Mouse (Mus musculus) hindbrain, embryonic 16.5 days (tissue): ENCODE results near the gene Tfr2. TPM values are rescaled to one million over a fixed set of nuclear protein-coding genes. Genes with fewer than 3 reads are reported as not detected.
A peak's percentile ranks its signal among the peaks of the same experiment; 100 is the strongest.

Source experiments
- ATAC-seq: fragments of 200-750 bp; cut with Nextera tagmentation; 2 replicates; pipeline ENCODE4 v1.8.0; 2017; ENCODE audit warnings: moderate TSS enrichment, moderate library complexity
- H3K27ac ChIP-seq: fragments of 300-500 bp; sonication (generic); 2 replicates; pipeline ENCODE4 v1.5.1; 2014; ENCODE audit warnings: low read depth, mild to moderate bottlenecking, control low read depth, low read length, moderate library complexity
- H3K27me3 ChIP-seq: fragments of 300-500 bp; sonication (generic); replicated peaks from 2 replicates; pipeline ENCODE4 v1.6.1; 2014; ENCODE audit warnings: low read length; ENCODE audit not compliant: control insufficient read depth, insufficient read depth
- H3K36me3 ChIP-seq: fragments of 300-500 bp; sonication (generic); 2 replicates; pipeline ENCODE4 v1.6.1; 2014; ENCODE audit warnings: mild to moderate bottlenecking, low read length, moderate library complexity, mixed read lengths; ENCODE audit not compliant: control insufficient read depth, insufficient read depth
- H3K4me1 ChIP-seq: fragments of 300-500 bp; sonication (generic); 2 replicates; pipeline ENCODE4 v1.6.1; 2014; ENCODE audit warnings: low read depth, low read length; ENCODE audit not compliant: control insufficient read depth, insufficient read depth
- H3K4me2 ChIP-seq: fragments of 300-500 bp; sonication (generic); 2 replicates; pipeline ENCODE4 v1.6.1; 2014; ENCODE audit warnings: mild to moderate bottlenecking, low read length, control low read depth, moderate library complexity
- H3K4me3 ChIP-seq: fragments of 300-500 bp; sonication (generic); 2 replicates; pipeline ENCODE4 v1.5.1; 2014; ENCODE audit warnings: mild to moderate bottlenecking, low read length, control low read depth, moderate library complexity
- H3K9ac ChIP-seq: fragments of 300-500 bp; sonication (generic); 2 replicates; pipeline ENCODE4 v1.6.1; 2014; ENCODE audit warnings: low read depth, mild to moderate bottlenecking, control low read depth, low read length, moderate library complexity
- H3K9me3 ChIP-seq: fragments of 300-500 bp; sonication (generic); 2 replicates; pipeline ENCODE4 v1.6.1; 2014; ENCODE audit warnings: mild to moderate bottlenecking, low read length, moderate library complexity; ENCODE audit not compliant: control insufficient read depth
- WGBS: fragments of 180-500 bp; shearing (Covaris S2); extraction: QIAGEN DNeasy Blood & Tissue Kit; methylation state at CpG from one replicate; pipeline ENCODE4 v1.1.7; 2014; 5-methylcytosine and 5-hydroxymethylcytosine counted together
- polyA plus RNA-seq: library from polyadenylated mRNA; unstranded; fragments of >200 nt; fragmentation: Nextera tagmentation; extraction: Ambion mirVana; gene quantifications from 2 replicates; pipeline ENCODE4 v1.2.1, GENCODE M21; 2015

Tfr2 gene
- polyA plus RNA-seq, 1 experiment from 2014 or later: 8.4 TPM

DNA sequence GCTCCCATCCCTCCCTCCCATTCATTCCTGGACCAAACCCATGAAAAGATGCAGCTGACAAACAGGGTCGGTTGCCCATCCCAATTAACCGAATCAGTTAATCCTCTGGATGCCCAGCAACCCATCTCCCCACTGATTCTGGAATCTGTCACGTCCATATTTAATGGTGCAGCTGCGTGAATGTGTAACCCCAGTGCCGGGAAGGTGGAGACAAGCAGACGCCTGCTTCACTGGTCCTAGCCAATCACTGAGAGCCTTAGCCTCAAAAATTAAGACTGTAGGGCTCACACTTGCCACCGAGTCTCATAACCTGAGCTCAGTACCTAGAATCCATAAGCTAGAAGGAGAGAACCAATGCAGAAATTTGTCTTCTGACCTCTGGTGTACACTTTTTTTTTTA, 26.3 kb downstream of the Tfr2 start:
- Histone ChIP-seq H3K9me3 (no peaks in the 10 kb centered on the region), H3K36me3 (peaks cover 2% of the 10 kb centered on the region), H3K27ac (no peak overlapping the region), H3K27me3 (no peaks in the 10 kb centered on the region), H3K4me1 (peaks cover 13% of the 10 kb centered on the region), H3K4me2 (no peak overlapping the region), H3K9ac (no peak overlapping the region), H3K4me3 (no peak overlapping the region)
- 71% methylated on average over 7 of the region's 7 CpGs for WGBS
- ATAC-seq: no peak

DNA sequence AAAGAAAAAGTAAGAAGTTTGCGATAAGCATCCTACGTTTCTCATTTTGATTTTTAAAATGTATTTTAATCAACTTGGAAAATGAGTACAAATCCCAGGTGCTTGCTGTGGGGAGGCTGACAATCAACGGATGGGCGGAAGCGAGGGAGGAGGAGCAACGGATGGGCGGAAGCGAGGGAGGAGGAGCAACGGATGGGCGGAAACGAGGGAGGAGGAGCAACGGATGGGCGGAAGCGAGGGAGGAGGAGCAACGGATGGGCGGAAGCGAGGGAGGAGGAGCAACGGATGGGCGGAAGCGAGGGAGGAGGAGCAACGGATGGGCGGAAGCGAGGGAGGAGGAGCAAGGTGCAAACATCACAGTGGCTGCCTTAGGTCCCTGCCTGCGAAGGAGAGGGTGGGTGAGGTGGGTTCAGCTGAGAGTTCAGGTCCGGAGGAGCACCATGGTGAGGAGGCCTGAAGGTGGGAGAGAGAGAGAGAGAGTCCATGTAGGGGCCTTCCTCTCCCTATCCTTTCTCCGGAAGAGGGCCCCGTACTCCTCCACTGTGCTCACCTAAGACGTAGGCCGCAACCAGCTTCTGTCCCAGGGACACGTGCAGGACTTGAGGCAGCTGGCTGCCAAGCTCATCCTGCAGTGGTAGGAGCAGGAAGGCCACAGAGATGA, 27.1 kb downstream of the Tfr2 start:
- Histone ChIP-seq H3K4me2 (peak overlapping the region; percentile 38), H3K27me3 (no peaks in the 10 kb centered on the region), H3K4me1 (peaks cover 16% of the 10 kb centered on the region), H3K27ac (no peak overlapping the region), H3K36me3 (peaks cover 2% of the 10 kb centered on the region), H3K9ac (no peak overlapping the region; the same call in 1 of the 2 replicates), H3K4me3 (peak overlapping the region; percentile 14; the same call in 1 of the 2 replicates), H3K9me3 (no peaks in the 10 kb centered on the region)
- WGBS: 41% methylated on average over 30 of the region's 30 CpGs
- ATAC-seq: no peak

DNA sequence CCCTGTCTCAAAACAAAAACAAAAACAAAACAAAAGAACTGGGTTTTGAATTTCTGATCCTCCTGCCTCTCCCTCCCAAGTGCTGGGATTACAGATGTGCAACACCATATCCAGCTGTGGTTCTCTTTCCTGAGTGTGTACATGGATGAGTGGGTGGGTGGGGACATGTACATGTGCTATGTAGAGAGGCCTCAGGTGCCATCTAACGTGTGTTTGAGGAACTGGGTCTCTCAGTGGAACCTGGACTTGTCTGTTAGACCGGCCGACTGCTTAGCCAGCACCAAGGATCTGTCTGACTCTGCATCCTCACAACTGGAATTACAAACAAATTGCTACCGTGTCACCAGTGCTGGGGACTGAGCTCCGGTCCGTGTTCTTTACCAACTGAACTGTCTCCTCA, 28.0 kb downstream of the Tfr2 start:
- no peak overlapping the region for H3K9ac ChIP-seq
- H3K27me3 ChIP-seq: no peaks in the 10 kb centered on the region
- no peaks in the 10 kb centered on the region for H3K9me3 ChIP-seq
- 96% methylated on average over 6 of the region's 6 CpGs for WGBS
- H3K4me3 ChIP-seq: no peak overlapping the region
- no peak for ATAC-seq
- H3K36me3 ChIP-seq: peaks cover 2% of the 10 kb centered on the region
- H3K4me1 ChIP-seq: peaks cover 16% of the 10 kb centered on the region
- H3K27ac ChIP-seq: no peak overlapping the region
- no peak overlapping the region for H3K4me2 ChIP-seq

DNA sequence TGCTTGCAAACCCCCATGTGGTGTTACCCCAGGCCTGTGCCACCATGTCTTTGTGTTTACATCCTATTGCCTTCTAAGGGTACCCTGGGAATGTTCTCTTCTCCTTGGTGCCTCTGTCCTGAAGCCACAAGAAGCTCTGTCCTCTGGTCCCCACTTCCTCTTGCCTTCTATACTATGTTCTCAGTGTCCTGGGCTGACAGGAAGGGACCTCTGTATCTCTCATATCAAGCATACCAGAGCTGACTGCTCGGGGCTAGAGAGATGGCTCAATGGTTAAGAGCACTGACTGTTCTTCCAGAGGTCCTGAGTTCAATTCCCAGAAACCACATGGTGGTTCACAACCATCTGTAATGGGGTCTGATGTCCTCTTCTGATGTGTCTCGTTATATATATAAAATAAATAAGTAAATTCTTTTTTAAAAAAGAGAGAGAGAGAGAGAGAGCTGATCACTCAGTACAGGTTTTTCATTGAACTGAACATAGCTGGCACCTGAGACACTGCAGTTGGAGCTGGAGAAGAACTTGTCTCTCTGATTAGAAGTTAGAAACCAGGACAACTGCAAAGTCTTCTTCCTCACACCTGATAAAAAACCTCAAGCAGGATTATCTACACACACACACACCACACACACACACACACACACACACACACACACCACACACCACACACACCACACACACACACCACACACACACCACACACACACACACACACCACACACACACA, 28.6 kb downstream of the Tfr2 start:
- no peak overlapping the region for H3K9ac ChIP-seq
- H3K9me3 ChIP-seq: no peaks in the 10 kb centered on the region
- H3K4me2 ChIP-seq: no peak overlapping the region
- no peak overlapping the region for H3K4me3 ChIP-seq
- peaks cover 16% of the 10 kb centered on the region for H3K4me1 ChIP-seq
- H3K27me3 ChIP-seq: no peaks in the 10 kb centered on the region
- 96% methylated on average over 2 of the region's 2 CpGs for WGBS
- ATAC-seq: no peak
- peaks cover 2% of the 10 kb centered on the region for H3K36me3 ChIP-seq
- H3K27ac ChIP-seq: no peak overlapping the region

DNA sequence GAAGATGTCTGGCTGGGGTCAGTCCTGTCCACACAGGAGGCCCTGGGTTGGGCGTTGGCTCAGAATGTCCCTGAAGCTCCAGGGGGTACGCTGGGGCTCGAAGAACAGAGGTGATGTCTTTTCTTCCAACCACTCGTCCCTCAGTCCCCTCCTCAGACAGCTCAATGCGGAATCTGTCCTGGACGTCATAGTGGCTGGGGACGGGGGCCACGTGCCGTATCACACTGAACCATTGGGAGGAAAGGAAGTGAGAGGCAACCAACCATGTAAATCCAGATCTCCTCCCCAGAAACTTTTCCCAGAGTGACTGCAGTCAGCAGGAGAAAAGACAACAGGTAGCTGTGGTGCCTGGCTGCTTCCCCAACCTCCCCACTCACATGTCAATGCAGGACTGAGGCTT, 30.0 kb downstream of the Tfr2 start:
- Histone ChIP-seq H3K9ac (peak overlapping the region; percentile 86), H3K27ac (no peak overlapping the region), H3K4me3 (peak overlapping the region; percentile 63), H3K27me3 (no peaks in the 10 kb centered on the region), H3K4me1 (peaks cover 16% of the 10 kb centered on the region), H3K9me3 (no peaks in the 10 kb centered on the region), H3K36me3 (peaks cover 2% of the 10 kb centered on the region), H3K4me2 (peak overlapping the region; percentile 86)
- 56% methylated on average over 9 of the region's 9 CpGs for WGBS
- no peak for ATAC-seq

DNA sequence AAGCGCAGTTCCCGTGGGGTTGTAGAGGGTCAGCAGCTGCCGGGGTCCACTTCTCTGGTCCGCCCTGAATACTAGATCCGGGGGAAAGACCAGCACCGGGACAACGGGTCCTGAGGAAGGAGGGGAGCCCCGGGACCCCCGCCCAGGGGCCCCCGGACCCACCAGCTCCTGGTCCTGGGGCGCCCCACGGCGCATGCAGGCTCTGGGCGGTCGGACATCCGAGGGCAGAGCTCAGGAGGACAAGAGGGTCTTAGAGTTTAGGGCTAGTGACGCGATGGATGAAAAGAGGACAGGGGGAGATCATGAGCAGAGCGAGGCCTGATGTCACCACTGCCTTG, 30.6 kb downstream of the Tfr2 start:
- Histone ChIP-seq H3K27me3 (no peaks in the 10 kb centered on the region), H3K27ac (peak overlapping the region; percentile 27; the same call in 1 of the 2 replicates), H3K36me3 (peaks cover 2% of the 10 kb centered on the region; the same call in 1 of the 2 replicates), H3K9me3 (no peaks in the 10 kb centered on the region), H3K4me3 (peak overlapping the region; percentile 63), H3K4me2 (peak overlapping the region; percentile 86), H3K9ac (peak overlapping the region; percentile 86), H3K4me1 (peaks cover 16% of the 10 kb centered on the region)
- ATAC-seq: peak; percentile 13
- WGBS: 4% methylated on average over 19 of the region's 19 CpGs

DNA sequence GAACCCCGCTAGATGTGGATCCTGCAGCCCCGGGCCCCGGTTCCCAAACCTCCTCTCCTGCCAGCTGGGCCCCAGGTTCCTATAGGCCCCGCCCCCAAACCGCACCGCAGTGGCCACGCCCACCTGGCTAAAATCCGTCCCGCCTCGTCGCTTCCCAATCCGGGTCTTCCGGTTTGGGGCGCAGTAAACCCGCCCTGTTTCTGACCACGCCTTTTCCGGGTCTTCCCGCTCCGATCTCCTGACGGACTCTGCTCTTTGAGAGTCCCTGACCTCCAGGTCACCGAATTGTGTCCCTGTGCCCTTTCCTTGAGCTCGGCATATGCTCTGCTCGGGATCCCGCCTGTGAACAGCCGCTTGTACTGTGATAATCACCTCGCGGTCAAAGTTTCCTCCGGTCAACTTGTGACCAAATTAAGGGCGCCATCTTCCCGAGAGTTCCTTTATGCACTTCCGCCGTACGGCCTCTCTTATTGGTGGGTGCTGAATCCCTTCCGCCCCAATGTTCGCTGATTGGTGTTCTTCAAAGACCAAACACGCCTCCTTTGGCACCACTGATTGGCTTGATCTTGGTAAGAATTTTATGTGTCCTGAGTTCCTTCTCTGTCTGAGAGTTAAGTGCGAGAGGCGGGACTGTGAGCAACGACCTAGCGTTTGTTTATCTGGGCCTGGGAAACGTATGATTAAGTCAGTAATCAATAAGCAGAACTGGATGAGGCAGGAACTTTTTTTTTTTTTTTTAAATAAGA, 31.2 kb downstream of the Tfr2 start, which contains the start of gene Mospd3:
Gene Mospd3, minus strand, starts transcription at position 440 of the 746 bp plus-strand sequence.
- H3K27me3 ChIP-seq: no peaks in the 10 kb centered on the region
- peak within 1 kb of the TSS; percentile 86 for H3K9ac ChIP-seq
- H3K9me3 ChIP-seq: no peaks in the 10 kb centered on the region
- under 1% methylated on average over 37 of the region's 41 CpGs for WGBS
- peak; percentile 97 for ATAC-seq
- H3K4me1 ChIP-seq: peaks cover 16% of the 10 kb centered on the region
- H3K36me3 ChIP-seq: peaks cover 2% of the 10 kb centered on the region; the same call in 1 of the 2 replicates
- H3K27ac ChIP-seq: peak within 1 kb of the TSS; percentile 81
- H3K4me3 ChIP-seq: peak within 1 kb of the TSS; percentile 63
- peak within 1 kb of the TSS; percentile 86 for H3K4me2 ChIP-seq

DNA sequence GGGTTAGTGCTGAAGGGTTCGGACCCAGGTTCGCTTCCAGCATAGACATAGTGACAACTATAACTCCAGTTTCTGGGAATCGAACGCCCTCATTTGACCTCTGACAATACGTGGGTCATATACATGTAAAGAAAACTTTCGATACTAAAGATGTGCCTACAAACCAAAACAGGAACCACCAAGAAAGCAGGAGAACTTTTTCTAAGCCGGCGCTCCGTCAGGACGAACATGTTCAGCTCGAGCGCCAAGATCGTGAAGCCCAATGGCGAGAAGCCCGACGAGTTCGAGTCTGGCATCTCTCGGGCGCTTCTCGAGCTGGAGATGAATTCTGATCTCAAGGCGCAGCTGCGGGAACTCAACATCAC, 31.7 kb downstream of the Tfr2 start:
- Histone ChIP-seq H3K9ac (peak overlapping the region; percentile 48), H3K36me3 (peaks cover 2% of the 10 kb centered on the region; the same call in 1 of the 2 replicates)

More for the DNA sequence above, 31.7 kb downstream of the Tfr2 start:
- Histone ChIP-seq H3K4me3 (peak overlapping the region; percentile 63), H3K4me2 (peak overlapping the region; percentile 81), H3K4me1 (peaks cover 16% of the 10 kb centered on the region), H3K27me3 (no peaks in the 10 kb centered on the region), H3K27ac (0 out of 2 replicates have a peak overlapping the region, but pooled peaks have one; percentile 16), H3K9me3 (no peaks in the 10 kb centered on the region)
- WGBS: under 1% methylated on average over 22 of the region's 22 CpGs
- ATAC-seq: no peak
